In genomic region chr9:73560037-73560436, GRCm38 (mm10) we compare ENCODE assay signal across 8 mouse cellular contexts.
DNase-seq lines count a peak whose midpoint lies in the region; ATAC-seq and TF ChIP-seq lines count a peak whose summit lies in the region.

No protein-coding gene starts in this region.

- H3K4me3 ChIP-seq in hindbrain, postnatal 0 days (ENCODE audit: low read length): no peak overlapping the region
- no peak overlapping the region for H3K4me3 ChIP-seq in hindbrain, embryonic 16.5 days (ENCODE audit: low read length)
- no peak overlapping the region for H3K4me3 ChIP-seq in midbrain, embryonic 16.5 days (ENCODE audit: low read depth, low read length)
- no peak overlapping the region for H3K4me3 ChIP-seq in hindbrain, embryonic 10.5 days

- no peaks in the 10 kb centered on the region for H3K27me3 ChIP-seq in hindbrain, postnatal 0 days (ENCODE audit: insufficient read depth, low read length)
- H3K27me3 ChIP-seq in hindbrain, embryonic 16.5 days (replicated peaks; ENCODE audit: control insufficient read depth, insufficient read depth, low read length): no peaks in the 10 kb centered on the region
- H3K27me3 ChIP-seq in midbrain, embryonic 16.5 days (ENCODE audit: control insufficient read depth, insufficient read depth, low read depth, low read length): no peaks in the 10 kb centered on the region
- no peaks in the 10 kb centered on the region for H3K27me3 ChIP-seq in hindbrain, embryonic 10.5 days (ENCODE audit: insufficient read depth, poor library complexity, severe bottlenecking)

- no peak overlapping the region for H3K4me2 ChIP-seq in hindbrain, postnatal 0 days (ENCODE audit: low read depth, low read length)
- H3K4me2 ChIP-seq in hindbrain, embryonic 16.5 days (ENCODE audit: low read length): no peak overlapping the region
- H3K4me2 ChIP-seq in midbrain, embryonic 16.5 days (ENCODE audit: low read length): no peak overlapping the region

- H3K27ac ChIP-seq in hindbrain, postnatal 0 days: no peak overlapping the region
- H3K27ac ChIP-seq in hindbrain, embryonic 16.5 days (ENCODE audit: low read depth, low read length): no peak overlapping the region
- no peak overlapping the region for H3K27ac ChIP-seq in midbrain, embryonic 16.5 days (ENCODE audit: low read length)
- H3K27ac ChIP-seq in hindbrain, embryonic 10.5 days: no peak overlapping the region

- no peak for TF ChIP-seq CTCF in hindbrain, postnatal 0 days (IDR thresholded peaks at IDR 0.05; ENCODE audit: low read depth)

- DNase-seq in hindbrain, postnatal 0 days (ENCODE audit: low spot score): peak; percentile 64
- DNase-seq in NIH3T3 (ENCODE audit: low read depth): peak; percentile 32
- DNase-seq in cerebellum, postnatal 25 days: peak; percentile 45 to 68
- peak; percentile 71 for DNase-seq in heart, postnatal 4 days
- no peak for DNase-seq in frontal cortex, postnatal 10 days (ENCODE audit: low spot score in 2 of 2)
- no peak for DNase-seq in hindbrain, embryonic 10.5 days (ENCODE audit: low spot score)

- no peaks in the 10 kb centered on the region for H3K9me3 ChIP-seq in hindbrain, postnatal 0 days (ENCODE audit: low read length)
- no peaks in the 10 kb centered on the region for H3K9me3 ChIP-seq in hindbrain, embryonic 16.5 days (ENCODE audit: control insufficient read depth, low read length)
- H3K9me3 ChIP-seq in midbrain, embryonic 16.5 days (replicated peaks; ENCODE audit: control insufficient read depth, low read length, poor library complexity, severe bottlenecking): no peaks in the 10 kb centered on the region
- H3K9me3 ChIP-seq in hindbrain, embryonic 10.5 days: no peaks in the 10 kb centered on the region

- no peak overlapping the region for H3K9ac ChIP-seq in hindbrain, postnatal 0 days (replicated peaks; ENCODE audit: low read length)
- H3K9ac ChIP-seq in hindbrain, embryonic 16.5 days (ENCODE audit: low read depth, low read length): no peak overlapping the region
- no peak overlapping the region for H3K9ac ChIP-seq in midbrain, embryonic 16.5 days (ENCODE audit: low read depth, low read length)

- no peaks in the 10 kb centered on the region for H3K36me3 ChIP-seq in hindbrain, postnatal 0 days (ENCODE audit: insufficient read depth, low read length)
- H3K36me3 ChIP-seq in hindbrain, embryonic 16.5 days (ENCODE audit: control insufficient read depth, insufficient read depth, low read length): no peaks in the 10 kb centered on the region
- no peaks in the 10 kb centered on the region for H3K36me3 ChIP-seq in midbrain, embryonic 16.5 days (ENCODE audit: control insufficient read depth, insufficient read depth, low read length)
- no peaks in the 10 kb centered on the region for H3K36me3 ChIP-seq in hindbrain, embryonic 10.5 days

- no peak for ATAC-seq in hindbrain, postnatal 0 days
- no peak for ATAC-seq in hindbrain, embryonic 16.5 days
- no peak for ATAC-seq in midbrain, embryonic 16.5 days

- 44% methylated on average over 5 of the region's 5 CpGs for WGBS in hindbrain, postnatal 0 days
- 51% methylated on average over 5 of the region's 5 CpGs for WGBS in hindbrain, embryonic 16.5 days
- WGBS in midbrain, embryonic 16.5 days: 68% methylated on average over 5 of the region's 5 CpGs
- 80% methylated on average over 5 of the region's 5 CpGs for WGBS in hindbrain, embryonic 10.5 days

- 0 out of 2 replicates have a peak, but pooled peaks cover 2% of the 10 kb centered on the region for H3K4me1 ChIP-seq in hindbrain, postnatal 0 days (ENCODE audit: insufficient read depth, low read length)
- H3K4me1 ChIP-seq in hindbrain, embryonic 16.5 days (ENCODE audit: control insufficient read depth, insufficient read depth, low read depth, low read length): peaks cover 3% of the 10 kb centered on the region
- peaks cover 4% of the 10 kb centered on the region for H3K4me1 ChIP-seq in midbrain, embryonic 16.5 days (ENCODE audit: control insufficient read depth, insufficient read depth, low read length)
- H3K4me1 ChIP-seq in hindbrain, embryonic 10.5 days (replicated peaks): 0 out of 2 replicates have a peak, but pooled peaks cover 3% of the 10 kb centered on the region

Comparison
In these comparisons a context has a peak if more than half of its experiments do, and no peak if none do; other contexts are left out.
1. DNase-seq: peak in hindbrain, postnatal 0 days (single experiment), NIH3T3 (single experiment), cerebellum, postnatal 25 days (2 of 2) and heart, postnatal 4 days (single experiment); none in frontal cortex, postnatal 10 days (0 of 2) and hindbrain, embryonic 10.5 days (single experiment).